Mouse (Mus musculus) brain, embryonic 14.5 days (tissue): Measurements from ENCODE around the gene Ccnl1.

Source experiments
- CTCF ChIP-seq: fragments of 200-500 bp; IDR thresholded peaks from 2 replicates; pipeline ENCODE4 v1.5.1; 2012; ENCODE audit warnings: inconsistent platforms, mild to moderate bottlenecking, moderate library complexity, borderline replicate concordance; ENCODE audit not compliant: insufficient read depth, insufficient read length; ENCODE audit errors: extremely low read depth
- POLR2A ChIP-seq: fragments of 200-500 bp; IDR thresholded peaks from 2 replicates; pipeline ENCODE4 v1.6.1; 2012; ENCODE audit warnings: mild to moderate bottlenecking, inconsistent platforms, borderline replicate concordance; ENCODE audit not compliant: poor library complexity, insufficient read depth, insufficient read length, severe bottlenecking; ENCODE audit errors: extremely low read depth

GRCm38 (mm10) chr3:65935153-65935552 lies 22.9 kb downstream of the Ccnl1 start:
- no peak for TF ChIP-seq CTCF
- TF ChIP-seq POLR2A: no peak
